Mouse (Mus musculus) cerebellum, adult 11 months (tissue): ENCODE results near the gene Klf1.
A peak's percentile ranks its signal among the peaks of the same experiment; 100 is the strongest.
"Not testable (repeated sequence)": the region's sequence is repeated elsewhere in the genome, so short reads cannot be mapped to it uniquely, and the experiment has no call there.

Experiments used
- DNase-seq: peaks from one replicate; pipeline ENCODE4 v3.0.0; 2022

Gene Klf1

GRCm38 (mm10) chr8:84907979-84908378, 6.3 kb downstream of the Klf1 start:
- DNase-seq = not testable (repeated sequence)

- DNase-seq = peak; percentile 81
Measured at GRCm38 (mm10) chr8:84908421-84909161, 6.9 kb downstream of the Klf1 start, which contains the start of gene Dnase2a. Gene Dnase2a (plus strand): TSS chr8:84908560.

GRCm38 (mm10) chr8:84909162-84909767, 7.5 kb downstream of the Klf1 start:
- DNase-seq = no peak

GRCm38 (mm10) chr8:84909949-84910348, 8.2 kb downstream of the Klf1 start:
- DNase-seq = no peak

- peak; percentile 78 for DNase-seq
Measured at GRCm38 (mm10) chr8:84910551-84910950, 8.8 kb downstream of the Klf1 start.

GRCm38 (mm10) chr8:84911854-84912253, 10.1 kb downstream of the Klf1 start:
- DNase-seq = no peak

GRCm38 (mm10) chr8:84912391-84912790, 10.7 kb downstream of the Klf1 start:
- no peak for DNase-seq

GRCm38 (mm10) chr8:84912895-84913501, 11.3 kb downstream of the Klf1 start:
- peak; percentile 81 for DNase-seq

- DNase-seq = no peak
Measured at GRCm38 (mm10) chr8:84913502-84913900, 11.8 kb downstream of the Klf1 start.

- DNase-seq = no peak
Measured at GRCm38 (mm10) chr8:84913960-84914359, 12.2 kb downstream of the Klf1 start.

- DNase-seq = no peak
Measured at GRCm38 (mm10) chr8:84915269-84915668, 13.5 kb downstream of the Klf1 start.

- no peak for DNase-seq
Measured at GRCm38 (mm10) chr8:84917781-84918180, 16.1 kb downstream of the Klf1 start.

- DNase-seq = no peak
Measured at GRCm38 (mm10) chr8:84918646-84919045, 16.9 kb downstream of the Klf1 start.

- DNase-seq = no peak
Measured at GRCm38 (mm10) chr8:84921596-84921995, 19.9 kb downstream of the Klf1 start.

GRCm38 (mm10) chr8:84925557-84925956, 23.8 kb downstream of the Klf1 start:
- no peak for DNase-seq

- no peak for DNase-seq
Measured at GRCm38 (mm10) chr8:84927513-84927912, 25.8 kb downstream of the Klf1 start.

GRCm38 (mm10) chr8:84928456-84929306, 27.0 kb downstream of the Klf1 start:
- peak; percentile 78 for DNase-seq

- DNase-seq = no peak
Measured at GRCm38 (mm10) chr8:84930582-84930981, 28.9 kb downstream of the Klf1 start.

- no peak for DNase-seq
Measured at GRCm38 (mm10) chr8:84933767-84934559, 32.2 kb downstream of the Klf1 start.

GRCm38 (mm10) chr8:84934860-84935259, 33.1 kb downstream of the Klf1 start:
- peak; percentile 77 for DNase-seq

GRCm38 (mm10) chr8:84935489-84935888, 33.8 kb downstream of the Klf1 start:
- DNase-seq = peak; percentile 54
